Mouse (Mus musculus): ENCODE results near the gene Phkg2.
A peak's percentile ranks its signal among the peaks of the same experiment; 100 is the strongest.

Gene Phkg2

DNA sequence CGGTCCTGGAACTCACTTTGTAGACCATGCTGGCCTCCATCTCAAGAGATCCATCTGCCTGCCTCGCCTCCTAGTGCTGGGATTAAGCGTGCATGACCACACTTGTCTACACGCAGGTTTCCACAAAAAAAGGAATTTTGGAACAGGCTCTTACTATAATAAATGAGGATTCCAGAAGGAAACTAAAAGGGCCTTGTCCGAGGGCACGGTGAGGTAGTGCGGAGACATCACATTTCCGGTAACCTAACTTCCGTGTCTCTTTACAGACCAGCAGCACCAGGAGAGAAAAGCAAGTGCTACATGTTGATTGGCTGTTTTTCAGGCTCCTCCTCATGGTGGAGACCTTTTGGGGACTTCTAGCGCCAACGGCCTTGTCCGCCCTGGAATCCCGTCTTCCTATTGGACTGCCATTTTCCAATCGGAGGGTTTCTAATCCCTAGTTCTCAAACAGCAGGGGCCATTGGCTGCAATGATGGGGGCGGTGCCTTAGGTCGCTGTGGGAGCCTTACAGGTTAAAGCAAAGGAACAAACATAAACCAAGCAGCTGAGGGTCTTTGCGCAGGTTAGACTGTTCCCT lies at the start of gene Phkg2:
TSS of gene Phkg2 (plus strand) at position 446 of the 577 bp plus-strand sequence.
- DNase-seq (ENCODE audit: low spot score in 2 of 2): peak; percentile 72 to 83

DNA sequence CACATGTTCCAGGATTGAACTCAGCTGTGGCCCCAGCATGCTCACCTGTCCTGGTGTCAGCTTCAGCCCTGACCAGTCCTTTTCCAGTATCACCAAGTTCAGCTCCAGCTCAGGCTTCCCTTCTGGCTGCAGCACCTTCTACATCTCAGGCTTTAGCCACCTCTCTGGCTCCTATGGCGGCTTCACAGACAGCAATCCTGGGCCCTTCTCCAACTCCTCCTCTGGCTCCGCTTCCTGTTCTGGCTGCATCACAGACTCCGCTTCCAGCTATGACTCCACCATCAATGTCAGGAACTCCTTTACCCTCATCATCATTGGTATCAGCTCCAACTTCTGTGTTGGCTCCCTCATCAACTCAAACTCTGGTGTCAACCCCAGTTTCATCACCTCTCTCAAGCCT lies 31.5 kb upstream of the Phkg2 start:
- DNase-seq (ENCODE audit: low spot score in 2 of 2): no peak

DNA sequence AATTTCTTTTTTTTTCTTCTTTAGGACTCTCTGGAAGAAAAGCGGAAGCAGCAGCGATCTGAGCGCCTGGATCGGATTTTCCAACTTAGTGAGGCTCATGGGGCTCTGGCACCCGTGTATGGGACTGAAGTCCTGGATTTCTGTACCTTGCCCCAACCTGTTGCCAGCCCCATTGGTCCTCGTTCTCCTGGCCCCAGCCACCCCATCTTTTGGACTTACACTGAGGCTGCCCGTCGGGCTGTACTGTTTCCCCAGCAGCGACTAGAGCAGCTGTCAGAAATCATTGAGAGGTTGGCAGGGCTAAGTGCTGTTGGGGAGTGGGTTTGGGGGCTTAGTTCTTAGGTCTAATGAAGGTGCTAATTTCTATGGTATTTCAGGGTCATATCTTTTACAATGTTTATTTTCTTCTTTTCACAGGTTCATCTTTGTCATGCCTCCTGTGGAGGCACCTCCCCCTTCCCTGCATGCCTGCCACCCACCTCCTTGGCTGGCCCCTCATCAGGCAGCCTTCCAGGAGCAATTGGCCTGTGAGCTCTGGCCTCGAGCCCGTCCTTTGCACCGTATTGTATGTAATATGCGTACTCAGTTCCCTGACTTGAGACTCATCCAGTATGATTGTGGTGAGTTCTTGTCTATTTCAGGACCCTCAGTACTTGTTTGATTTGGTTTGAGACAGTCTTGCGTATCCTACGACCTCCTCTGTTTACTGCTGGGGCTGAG lies 23.9 kb upstream of the Phkg2 start:
- no peak for DNase-seq (ENCODE audit: low spot score in 2 of 2)

DNA sequence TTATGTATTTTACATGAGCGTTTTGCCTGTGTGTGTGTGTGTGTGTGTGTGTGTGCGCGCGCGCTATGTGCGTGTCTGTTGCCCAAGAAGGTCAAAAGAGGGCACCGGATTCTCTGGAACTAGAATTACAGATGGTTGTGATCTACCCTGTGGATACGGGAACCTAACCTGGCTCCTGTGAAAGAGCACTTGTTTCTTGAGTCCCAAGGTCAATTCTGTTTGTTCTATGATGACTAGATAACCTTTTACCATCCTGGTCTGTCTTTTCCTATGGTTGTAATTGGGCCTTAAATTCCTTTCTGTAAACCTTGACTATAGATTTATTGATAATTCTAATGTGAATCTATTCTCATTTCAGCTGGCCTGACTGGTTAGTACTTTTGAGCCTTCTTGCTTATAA lies 21.6 kb upstream of the Phkg2 start:
- no peak for DNase-seq (ENCODE audit: low spot score in 2 of 2)

DNA sequence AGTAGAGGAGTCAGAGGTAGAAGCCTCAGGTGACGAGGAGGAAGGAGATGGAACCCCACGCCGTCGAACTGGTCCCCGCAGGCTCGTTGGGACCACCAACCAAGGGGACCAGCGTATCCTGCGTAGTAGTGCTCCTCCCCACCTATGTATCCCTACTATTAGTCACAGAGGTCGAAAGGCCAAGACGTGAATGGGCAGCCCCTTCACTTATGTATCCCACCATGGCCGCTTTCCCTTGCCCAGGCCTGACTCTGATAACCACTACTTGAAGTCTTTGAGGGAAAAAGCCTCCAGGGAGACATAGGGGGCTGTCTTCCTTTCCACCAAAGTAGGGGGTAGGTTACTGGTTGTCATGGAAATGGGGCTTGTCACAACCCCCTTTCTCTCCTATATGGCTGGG lies 12.6 kb upstream of the Phkg2 start:
- no peak for DNase-seq (ENCODE audit: low spot score in 2 of 2)

DNA sequence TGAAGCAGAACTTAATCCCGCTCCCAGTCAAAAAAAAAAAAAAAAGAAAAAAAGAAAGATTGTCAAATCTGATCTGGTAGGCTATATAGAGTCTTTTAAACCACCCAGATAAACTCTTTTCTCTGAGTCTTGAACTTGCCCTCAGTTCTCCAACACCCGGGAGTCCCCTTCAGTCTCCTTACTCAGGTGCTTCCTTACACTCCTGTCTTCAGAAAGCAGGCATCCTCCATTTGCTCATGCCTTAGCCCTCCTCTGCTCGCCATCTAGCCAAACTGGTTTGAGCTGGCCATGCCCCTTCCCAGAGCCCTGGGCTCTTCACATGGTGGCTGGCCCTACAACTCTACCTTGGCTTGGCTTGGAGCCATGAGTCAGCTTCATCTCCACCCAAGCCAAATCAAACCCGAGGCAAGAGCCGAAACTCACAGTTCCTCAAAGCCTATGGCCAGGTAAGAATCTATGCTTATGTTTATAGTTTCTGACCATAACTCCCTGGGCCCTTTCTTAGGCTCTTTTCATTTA lies 11.7 kb upstream of the Phkg2 start, which contains the start of gene Tmem265:
TSS of gene Tmem265 (plus strand) at position 51 of the 519 bp plus-strand sequence.
- no peak for DNase-seq (ENCODE audit: low spot score in 2 of 2)

DNA sequence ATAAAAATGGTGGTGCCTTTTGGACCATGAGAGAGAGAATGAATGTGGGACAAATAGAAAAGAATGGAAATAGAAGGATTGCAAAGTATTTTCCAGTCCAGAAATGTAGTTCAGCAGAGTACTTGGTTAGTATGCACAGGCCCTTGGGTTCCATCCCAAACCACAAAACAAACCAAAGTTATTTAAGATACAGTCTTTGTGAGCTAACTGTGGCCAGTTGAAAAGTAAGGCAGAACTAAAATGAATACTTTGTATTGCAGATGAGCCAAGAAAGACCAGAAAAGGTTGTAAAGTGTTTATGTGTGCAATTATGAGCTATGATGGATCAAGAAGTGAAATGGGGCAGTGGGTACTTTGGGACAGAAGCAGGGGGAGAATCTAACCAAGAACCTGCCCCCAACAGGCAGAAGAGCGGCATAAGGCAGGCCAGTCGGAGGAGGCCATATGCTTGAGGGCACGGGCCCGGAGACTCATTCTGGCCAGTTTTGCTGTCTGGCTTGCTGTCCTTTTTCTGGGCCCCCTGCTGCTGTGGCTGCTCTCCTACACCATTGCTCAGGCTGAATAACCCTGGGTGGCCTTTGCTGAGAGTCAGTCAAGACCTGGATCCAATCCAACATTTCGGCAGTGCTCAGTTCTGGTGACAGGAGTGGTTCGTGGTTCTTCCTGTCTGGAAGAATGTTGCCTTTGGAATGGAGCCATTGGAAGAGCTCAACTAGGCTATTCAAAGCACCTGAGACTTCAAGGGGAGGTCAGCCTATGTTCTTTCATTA lies 8.6 kb upstream of the Phkg2 start:
- DNase-seq (ENCODE audit: low spot score in 2 of 2): no peak

DNA sequence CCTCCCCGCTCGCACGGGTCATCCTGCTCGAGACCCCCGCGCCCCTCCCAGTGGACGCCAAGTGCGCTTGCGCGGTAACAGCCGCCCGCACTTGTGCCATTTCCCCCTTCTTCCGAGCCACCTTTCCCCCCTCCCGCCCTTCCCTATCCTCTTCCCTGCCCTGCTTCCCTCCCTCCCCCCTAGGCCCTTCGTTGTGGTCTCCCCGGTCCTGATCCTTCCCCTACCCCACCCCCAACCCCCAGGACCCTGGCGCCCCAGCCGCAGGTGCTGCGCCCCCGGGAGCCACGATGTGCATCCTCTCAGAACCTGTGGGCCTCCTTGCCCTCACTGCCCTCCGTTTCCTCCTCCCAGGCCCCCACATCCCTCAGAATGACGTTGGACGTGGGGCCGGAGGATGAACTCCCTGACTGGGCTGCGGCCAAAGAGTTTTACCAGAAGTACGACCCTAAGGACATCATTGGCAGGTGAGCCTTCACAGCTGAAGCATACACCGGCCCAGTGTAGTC lies 416 bp downstream of the Phkg2 start:
- no peak for DNase-seq (ENCODE audit: low spot score in 2 of 2)

DNA sequence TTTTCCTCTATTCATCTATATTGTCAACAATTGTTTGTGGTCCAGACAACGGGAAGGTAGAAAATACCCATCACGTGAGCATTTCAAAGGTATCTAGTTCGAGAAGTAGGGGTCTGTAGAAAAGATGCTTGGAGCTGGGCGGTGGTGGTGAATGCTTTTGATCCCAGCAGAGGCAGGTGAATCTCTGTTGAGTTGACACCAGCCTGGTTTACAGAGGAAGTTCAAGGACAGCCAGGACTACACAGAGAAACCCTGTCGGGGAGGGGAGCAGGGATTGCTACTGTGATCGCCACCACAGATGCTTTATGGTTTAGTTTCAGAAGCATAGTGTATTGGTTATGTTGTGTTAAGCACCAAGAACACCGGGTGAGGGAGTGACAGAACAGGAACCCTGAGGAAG lies 975 bp downstream of the Phkg2 start:
- DNase-seq (ENCODE audit: low spot score in 2 of 2): no peak

DNA sequence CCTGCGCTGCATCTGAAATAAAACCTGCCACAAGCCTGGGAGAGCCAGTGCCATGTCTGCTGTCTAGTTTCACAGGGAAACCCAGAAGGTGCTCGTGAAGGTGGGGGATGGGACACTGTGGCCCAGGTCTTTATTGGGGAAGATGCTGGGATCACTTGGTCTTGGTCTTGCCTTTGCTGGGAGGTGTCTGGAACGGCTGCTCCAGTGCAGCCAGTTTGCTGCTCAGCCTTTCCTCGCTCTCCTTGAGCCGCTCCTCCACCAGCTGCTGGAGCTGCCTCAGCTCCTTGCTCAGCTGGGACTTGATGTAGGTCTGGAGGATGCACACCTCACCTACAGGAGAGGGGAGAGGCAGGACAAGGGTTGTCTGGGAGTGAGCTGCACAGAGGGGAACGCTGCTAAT lies 10.1 kb downstream of the Phkg2 start:
- no peak for DNase-seq (ENCODE audit: low spot score in 2 of 2)

DNA sequence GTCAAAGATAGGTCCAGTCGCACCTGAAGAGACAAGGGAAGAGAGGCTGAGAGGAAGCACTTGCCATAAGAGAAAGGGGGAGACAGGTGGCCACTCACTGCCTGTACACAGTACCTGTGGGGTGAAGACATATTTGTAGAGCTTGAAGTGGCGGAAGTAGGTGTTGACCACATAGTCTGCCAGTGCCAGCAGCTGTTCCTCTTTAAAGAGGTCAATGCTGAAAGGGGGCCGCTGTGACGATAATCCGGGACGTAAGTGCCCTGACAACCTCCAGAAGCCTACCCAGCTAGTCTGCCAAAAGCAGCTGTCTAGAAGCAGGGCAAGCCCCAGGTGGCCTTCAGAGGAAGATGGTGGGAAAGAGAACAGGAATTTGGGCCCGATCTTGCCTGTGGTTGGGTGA lies 11.9 kb downstream of the Phkg2 start:
- no peak for DNase-seq (ENCODE audit: low spot score in 2 of 2)

DNA sequence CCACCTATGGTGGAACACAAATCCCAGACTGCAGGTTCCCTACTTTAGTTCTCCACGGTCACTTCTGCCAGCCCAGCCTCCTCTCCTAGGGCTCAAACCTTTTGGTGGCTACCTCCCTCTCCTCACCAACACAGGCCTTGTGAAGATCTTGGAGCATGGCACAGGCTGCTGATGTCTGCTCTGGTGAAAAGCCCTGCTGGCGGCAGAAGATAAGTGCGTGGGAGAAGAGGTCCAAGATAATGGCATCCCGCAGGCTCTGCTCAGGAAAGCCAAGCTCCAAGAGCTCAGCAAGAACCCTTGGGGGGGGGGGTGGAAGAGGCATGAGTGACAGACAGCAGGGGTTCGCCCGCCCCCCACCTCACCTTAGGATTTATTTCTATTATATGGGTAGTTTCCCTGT lies 13.0 kb downstream of the Phkg2 start:
- no peak for DNase-seq (ENCODE audit: low spot score in 2 of 2)

DNA sequence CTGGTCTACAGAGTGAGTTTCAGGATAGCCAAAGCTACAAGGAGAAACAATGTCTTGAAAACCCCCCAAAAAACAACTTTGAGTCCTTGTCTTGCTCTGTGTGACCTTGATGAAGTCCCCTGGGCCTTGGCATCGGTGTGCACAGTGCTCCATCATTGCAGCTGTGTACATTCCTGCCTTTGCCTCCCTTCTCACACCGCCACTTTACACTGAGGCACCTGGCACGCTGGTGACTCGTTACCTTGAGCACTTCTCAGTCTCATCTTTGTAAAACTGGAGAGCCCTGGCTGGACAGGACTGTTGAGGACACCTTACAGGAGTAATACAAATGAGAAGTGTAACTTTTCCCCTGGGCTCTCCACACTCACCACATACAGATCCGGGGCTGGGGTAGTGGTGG lies 14.1 kb downstream of the Phkg2 start:
- no peak for DNase-seq (ENCODE audit: low spot score in 2 of 2)

DNA sequence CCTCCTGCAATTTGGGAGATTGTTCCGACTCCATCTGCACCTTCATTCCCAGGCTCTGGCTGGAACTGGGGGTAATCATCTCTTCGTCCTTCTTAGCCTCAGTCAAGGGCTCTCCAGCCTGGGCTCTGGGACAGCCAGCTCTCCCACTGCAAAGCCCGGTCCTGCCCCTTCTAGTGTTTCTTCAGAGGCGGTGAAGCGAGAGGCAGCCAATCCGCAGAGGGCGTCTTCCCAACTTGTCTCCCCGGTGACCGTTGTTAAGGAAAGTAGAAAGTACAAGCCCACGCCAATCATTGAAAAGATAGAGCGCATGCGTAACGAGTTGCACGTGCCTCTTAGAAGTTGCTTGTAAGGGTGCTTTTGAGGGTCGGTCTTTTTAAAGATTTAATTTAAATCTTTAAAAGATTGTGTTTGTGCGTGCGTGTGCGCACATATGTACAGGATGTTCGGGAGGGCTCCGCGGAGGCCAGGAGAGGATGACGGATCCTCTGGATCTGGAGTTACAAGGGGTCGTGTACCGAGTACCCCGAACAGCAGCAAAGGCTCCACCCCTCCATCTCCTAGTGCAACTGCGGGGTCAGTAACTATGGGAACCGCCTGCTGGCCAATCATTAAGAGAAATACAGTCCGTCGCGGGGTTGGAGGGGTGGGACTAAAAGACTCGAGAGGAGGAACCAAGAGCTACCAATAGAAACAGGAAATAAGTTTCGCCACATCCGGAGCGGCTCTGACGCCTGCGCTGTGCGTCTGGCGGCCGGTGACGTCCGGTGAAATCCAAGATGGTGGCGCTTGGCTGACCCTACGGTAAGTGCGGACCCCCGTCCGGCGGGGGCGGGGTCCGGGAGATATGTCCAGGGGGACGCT lies 15.1 kb downstream of the Phkg2 start, which contains the start of the genes Ccdc189 and Rnf40:
TSS of gene Ccdc189 (minus strand) at position 585 of the 861 bp plus-strand sequence.
TSS of gene Rnf40 (plus strand) at position 757 of the 861 bp plus-strand sequence.
- peak; percentile 84 to 91 for DNase-seq (ENCODE audit: low spot score in 2 of 2)

DNA sequence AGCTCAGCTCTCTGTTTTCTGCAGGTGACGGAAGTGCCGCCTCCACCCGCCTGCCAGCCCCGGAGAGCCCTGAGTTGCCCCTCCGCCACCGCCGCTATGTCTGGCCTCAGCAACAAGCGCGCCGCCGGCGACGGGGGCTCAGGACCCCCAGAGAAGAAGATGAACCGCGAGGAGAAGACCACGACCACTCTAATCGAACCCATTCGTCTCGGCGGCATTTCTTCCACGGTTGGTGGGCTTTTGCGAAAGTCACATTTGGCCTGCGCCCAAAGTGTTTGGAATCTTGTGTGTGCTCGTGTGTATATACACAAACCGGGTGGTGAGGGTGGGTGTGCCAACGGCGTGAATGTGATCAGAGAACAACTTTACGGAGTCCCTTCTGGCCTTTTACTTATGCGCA lies 15.8 kb downstream of the Phkg2 start:
- no peak for DNase-seq (ENCODE audit: low spot score in 2 of 2)

DNA sequence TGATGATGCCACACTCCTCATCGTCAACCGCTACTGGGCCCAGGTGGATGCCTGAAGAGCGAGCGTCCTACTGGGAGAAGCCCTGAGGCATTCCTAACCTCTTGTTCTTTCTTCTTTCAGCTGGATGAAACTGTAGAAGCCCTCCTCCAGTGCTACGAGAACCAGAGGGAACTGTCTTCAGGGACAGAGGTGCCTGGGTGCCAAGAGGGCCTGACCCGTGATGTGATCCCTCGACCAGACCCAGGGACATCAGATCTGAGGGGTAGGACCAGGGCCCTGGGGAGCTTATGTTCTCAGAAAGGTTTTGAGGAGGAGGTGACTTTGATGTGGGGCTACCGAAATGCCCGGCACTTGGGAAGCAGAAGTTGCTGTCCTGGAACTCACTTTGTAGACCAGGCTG lies 16.5 kb downstream of the Phkg2 start:
- no peak for DNase-seq (ENCODE audit: low spot score in 2 of 2)

DNA sequence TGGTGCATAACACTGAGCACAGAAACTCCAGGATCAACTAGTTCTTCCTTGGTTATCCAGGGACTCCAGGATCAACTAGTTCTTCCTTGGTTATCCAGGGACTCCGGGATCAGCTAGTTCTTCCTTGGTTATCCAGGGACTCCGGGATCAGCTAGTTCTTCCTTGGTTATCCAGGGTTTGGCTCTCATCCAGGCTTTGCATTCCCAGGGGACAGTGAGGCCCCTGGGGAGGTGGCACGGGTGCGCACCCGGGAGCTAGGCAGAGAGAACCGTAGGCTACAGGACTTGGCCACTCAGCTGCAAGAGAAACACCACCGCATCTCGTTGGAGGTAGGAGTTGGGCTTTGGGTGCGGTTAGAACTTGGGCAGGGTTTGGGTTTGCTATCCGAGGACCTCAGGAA lies 18.0 kb downstream of the Phkg2 start:
- DNase-seq (ENCODE audit: low spot score in 2 of 2): no peak

DNA sequence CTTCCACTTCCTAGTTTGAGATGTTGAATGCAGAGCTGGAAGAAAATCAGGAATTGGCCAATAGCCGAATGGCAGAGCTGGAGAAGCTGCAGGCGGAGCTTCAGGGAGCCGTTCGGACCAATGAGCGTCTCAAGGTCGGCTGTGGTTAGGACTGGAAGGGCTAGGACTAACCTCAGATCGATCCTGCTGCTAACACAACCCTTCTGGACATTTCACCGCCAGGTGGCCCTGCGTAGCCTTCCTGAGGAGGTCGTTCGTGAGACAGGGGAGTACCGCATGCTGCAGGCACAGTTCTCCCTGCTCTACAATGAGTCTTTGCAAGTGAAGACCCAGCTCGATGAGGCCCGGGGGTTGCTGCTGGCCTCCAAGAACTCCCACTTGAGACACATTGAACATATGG lies 19.4 kb downstream of the Phkg2 start:
- DNase-seq (ENCODE audit: low spot score in 2 of 2): no peak

DNA sequence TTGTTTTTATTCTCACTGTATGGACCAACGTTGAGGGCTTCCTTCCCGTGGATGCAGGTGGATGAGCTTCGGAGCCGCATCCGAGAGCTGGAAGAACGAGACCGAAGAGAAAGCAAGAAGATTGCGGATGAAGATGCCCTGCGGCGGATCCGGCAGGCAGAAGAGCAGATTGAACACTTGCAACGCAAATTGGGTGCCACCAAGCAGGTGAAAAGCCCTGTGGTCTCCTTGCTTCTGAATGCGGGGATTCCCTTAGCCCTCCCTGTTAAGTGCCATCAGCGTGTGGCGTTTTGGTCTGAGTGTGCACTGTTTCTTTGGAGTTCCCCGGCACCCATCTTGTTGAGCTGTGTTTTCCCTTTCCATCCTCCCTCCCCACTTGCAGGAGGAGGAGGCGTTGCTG lies 23.6 kb downstream of the Phkg2 start:
- no peak for DNase-seq (ENCODE audit: low spot score in 2 of 2)

DNA sequence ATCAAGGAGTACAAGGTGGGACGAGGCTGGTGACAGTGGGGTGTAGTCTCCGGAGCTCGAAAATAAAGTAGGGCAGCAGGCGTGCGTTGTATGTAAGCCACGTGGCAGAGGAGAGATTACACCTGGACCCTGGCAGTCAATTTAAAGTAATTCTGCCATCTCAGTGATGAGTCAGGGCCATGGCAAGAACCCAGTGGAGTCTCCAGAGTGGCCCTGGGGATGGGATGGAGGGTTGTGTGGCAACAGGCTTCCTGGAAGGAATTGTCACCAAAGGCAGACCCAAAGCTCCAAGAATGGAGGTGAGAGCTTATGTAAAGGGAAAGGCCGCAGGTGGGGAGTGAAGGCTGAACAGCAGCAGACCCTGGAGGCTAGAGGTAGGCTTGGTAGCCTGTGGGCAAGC lies 27.5 kb downstream of the Phkg2 start:
- no peak for DNase-seq (ENCODE audit: low spot score in 2 of 2)

DNA sequence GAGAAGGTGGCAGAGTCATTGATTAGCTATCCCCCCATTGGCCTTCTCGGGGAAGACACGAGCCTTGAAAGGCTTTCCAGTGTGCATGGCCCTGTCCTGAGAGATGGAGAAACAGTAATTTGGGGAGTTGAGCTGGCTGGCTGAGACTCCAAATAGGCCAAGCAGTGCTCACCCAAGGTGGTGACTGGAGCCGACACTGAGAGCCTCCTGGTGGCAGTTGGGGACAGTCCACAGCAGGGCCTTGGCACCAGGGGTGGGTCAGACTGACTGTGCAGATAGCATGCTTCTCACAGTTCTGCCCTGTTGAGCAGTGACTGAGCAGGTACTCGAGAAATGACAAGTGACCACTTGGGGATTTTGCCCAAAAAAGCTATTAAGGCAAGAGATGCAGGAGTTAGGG lies 28.6 kb downstream of the Phkg2 start:
- no peak for DNase-seq (ENCODE audit: low spot score in 2 of 2)

All from frontal cortex, postnatal 25 days (tissue).